Mouse (Mus musculus): Measurements from ENCODE around the gene Trp53tg5. TPM values are rescaled to one million over a fixed set of nuclear protein-coding genes. Genes with fewer than 3 reads are reported as not detected.

Trp53tg5 gene
- polyA plus RNA-seq, 1 experiment from 2014 or later = not detected

DNA sequence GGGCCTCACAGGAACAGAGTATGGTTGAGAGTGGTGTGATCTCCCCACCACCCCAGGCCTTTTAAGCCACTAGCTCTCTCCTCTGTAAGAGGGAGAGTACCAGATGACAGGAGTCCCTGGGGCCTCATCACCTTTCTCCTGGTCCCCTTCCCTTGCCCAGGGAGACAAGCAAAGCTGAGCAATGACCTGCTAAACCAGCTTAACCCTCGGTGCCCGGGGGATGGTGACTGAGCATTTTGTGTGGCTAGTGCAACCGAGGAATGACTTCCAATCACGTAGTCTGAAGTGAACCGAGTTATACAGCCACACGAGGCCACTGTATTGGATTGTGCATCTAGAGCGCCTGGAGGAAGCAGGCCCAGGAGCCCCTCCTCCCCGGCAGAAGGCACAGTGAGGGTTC is 49.1 kb downstream of the Trp53tg5 start:
- Histone ChIP-seq H3K4me2 (replicated peaks) (no peak overlapping the region), H3K27me3 (peaks cover under 1% of the 10 kb centered on the region; the same call in 1 of the 2 replicates), H3K36me3 (no peaks in the 10 kb centered on the region), H3K27ac (no peak overlapping the region), H3K4me3 (no peak overlapping the region), H3K9ac (no peak overlapping the region), H3K4me1 (0 out of 2 replicates have a peak, but pooled peaks cover 2% of the 10 kb centered on the region), H3K9me3 (replicated peaks) (no peaks in the 10 kb centered on the region)
- ATAC-seq (ENCODE audit: low FRiP score) = no peak
- WGBS = 90% methylated on average over 8 of the region's 8 CpGs

DNA sequence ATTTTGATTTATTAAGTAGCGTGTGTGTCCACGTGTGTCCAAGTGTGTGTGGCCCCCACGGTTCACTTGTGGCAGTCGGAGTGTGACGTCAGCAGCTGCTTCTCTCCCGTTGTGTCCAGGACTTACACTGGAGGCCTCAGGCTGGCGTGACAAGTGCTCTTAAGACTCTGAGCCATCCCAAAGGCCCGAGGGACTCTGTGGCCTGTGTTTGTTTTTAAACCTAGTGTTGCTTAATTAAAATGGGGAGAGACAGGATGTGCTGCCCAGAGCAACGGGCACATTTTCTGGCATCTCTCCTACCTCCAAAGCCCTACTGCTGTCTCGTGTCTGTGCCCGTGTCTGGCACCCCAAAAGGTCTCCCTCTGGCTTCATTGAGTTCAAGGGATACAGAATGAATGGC is 50.1 kb downstream of the Trp53tg5 start:
- H3K4me3 ChIP-seq = no peak overlapping the region
- no peak for ATAC-seq (ENCODE audit: low FRiP score)
- no peaks in the 10 kb centered on the region for H3K36me3 ChIP-seq
- H3K9ac ChIP-seq = no peak overlapping the region
- H3K27ac ChIP-seq = no peak overlapping the region
- 87% methylated on average over 11 of the region's 11 CpGs for WGBS
- no peaks in the 10 kb centered on the region for H3K9me3 ChIP-seq (replicated peaks)
- H3K4me1 ChIP-seq = no peaks in the 10 kb centered on the region
- peaks cover 2% of the 10 kb centered on the region; the same call in 1 of the 2 replicates for H3K27me3 ChIP-seq
- H3K4me2 ChIP-seq (replicated peaks) = no peak overlapping the region

DNA sequence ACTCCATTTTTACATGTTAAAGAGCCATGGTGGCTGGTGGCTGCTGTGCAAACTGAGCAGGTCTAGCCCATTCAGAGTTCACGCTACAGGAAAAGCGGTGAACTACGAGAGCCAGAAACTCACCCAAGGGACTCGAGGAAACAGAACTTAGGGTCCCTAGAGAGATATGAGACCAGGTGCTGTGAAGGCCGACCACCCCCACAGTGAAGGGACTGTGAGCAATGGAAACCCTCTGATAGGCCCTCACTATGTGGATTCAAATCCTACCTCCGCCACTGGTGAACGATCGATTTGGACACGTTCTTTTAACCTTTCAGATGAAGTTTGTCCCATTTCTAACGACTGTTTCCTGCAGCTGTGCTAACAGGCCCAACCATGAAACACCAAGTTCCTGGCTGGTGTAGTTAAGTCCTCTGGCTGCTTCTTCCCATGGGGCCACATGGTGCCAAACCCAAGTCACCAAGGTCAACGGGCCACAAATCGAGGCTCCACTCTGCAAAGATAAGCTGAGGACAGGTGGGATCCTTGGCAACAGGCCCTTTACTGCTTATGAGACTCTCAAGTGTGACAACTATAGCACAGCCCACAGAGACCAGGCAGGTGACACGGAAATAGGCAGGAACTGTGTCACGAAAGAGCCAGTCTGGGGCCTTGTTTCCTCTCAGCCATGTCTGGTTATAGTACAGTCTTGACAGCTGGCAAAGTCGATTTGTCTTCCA is 50.7 kb downstream of the Trp53tg5 start:
- WGBS = 88% methylated on average over 15 of the region's 15 CpGs
- ATAC-seq (ENCODE audit: low FRiP score) = no peak
- no peak overlapping the region for H3K9ac ChIP-seq
- no peak overlapping the region for H3K4me2 ChIP-seq (replicated peaks)
- H3K4me1 ChIP-seq = no peaks in the 10 kb centered on the region
- no peaks in the 10 kb centered on the region for H3K36me3 ChIP-seq
- no peak overlapping the region for H3K27ac ChIP-seq
- peaks cover 2% of the 10 kb centered on the region; the same call in 1 of the 2 replicates for H3K27me3 ChIP-seq
- H3K9me3 ChIP-seq (replicated peaks) = no peaks in the 10 kb centered on the region
- H3K4me3 ChIP-seq = no peak overlapping the region

DNA sequence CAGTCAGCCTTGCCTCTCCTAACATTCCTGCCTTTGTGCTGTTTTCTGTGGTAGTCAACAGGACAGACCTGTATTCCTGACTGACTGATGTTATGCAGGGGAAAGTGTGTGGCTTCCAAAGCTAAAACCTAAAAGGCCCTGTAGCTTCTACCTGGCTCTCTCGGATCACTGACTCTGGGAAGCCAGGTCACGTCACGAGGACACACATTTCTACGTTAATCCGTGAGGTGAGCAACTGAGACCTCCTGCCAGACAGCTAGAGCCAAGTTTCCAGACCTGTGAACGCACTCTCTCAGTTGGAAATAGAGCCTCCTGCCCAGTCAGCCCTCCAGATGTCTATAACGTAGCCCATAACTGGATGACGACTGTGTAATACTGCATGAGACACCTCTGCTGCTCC is 51.5 kb downstream of the Trp53tg5 start:
- Histone ChIP-seq H3K4me2 (replicated peaks) (no peak overlapping the region), H3K4me3 (no peak overlapping the region), H3K27me3 (peaks cover 2% of the 10 kb centered on the region; the same call in 1 of the 2 replicates), H3K4me1 (no peaks in the 10 kb centered on the region), H3K27ac (no peak overlapping the region), H3K9ac (no peak overlapping the region), H3K9me3 (replicated peaks) (no peaks in the 10 kb centered on the region), H3K36me3 (no peaks in the 10 kb centered on the region)
- ATAC-seq (ENCODE audit: low FRiP score) = no peak
- WGBS = 87% methylated on average over 8 of the region's 8 CpGs

DNA sequence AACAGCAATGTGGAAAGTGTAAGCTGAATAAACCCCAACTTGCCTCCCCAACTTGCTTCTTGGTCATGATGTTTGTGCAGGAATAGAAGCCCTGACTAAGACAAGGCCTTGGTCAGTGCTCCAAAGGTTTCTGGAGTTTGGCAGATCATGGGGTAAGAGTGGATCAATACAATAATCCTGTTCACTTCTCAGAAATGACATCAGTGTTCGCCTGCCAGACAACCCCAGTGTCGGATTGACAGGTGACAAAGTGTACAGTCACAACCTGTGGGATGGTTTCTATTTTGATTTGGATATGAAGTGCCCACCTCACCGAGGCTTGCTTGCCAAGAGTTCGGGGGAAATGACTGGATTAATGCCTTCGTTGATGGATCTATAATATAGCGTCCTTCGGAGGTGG is 52.2 kb downstream of the Trp53tg5 start:
- Histone ChIP-seq H3K27me3 (peaks cover 2% of the 10 kb centered on the region; the same call in 1 of the 2 replicates), H3K9me3 (replicated peaks) (no peaks in the 10 kb centered on the region), H3K4me2 (replicated peaks) (no peak overlapping the region), H3K4me1 (no peaks in the 10 kb centered on the region), H3K4me3 (no peak overlapping the region), H3K27ac (no peak overlapping the region), H3K9ac (no peak overlapping the region), H3K36me3 (no peaks in the 10 kb centered on the region)
- WGBS = 91% methylated on average over 7 of the region's 7 CpGs
- ATAC-seq (ENCODE audit: low FRiP score) = no peak

Other genes starting within 250 kb of the Trp53tg5 start
- not detected in 2 replicates for gene Svs2, start 235.3 kb downstream of the Trp53tg5 start, polyA plus RNA-seq (2016; fragmentation: Nextera tagmentation; extraction: Ambion mirVana)
- gene Svs3b, start 217.1 kb downstream of the Trp53tg5 start, polyA plus RNA-seq (2016; fragmentation: Nextera tagmentation; extraction: Ambion mirVana) = not detected in 2 replicates
- gene Svs4, start 195.3 kb downstream of the Trp53tg5 start, polyA plus RNA-seq (2016; fragmentation: Nextera tagmentation; extraction: Ambion mirVana) = not detected in 2 replicates
- not detected in 2 replicates for gene Svs3a, start 184.5 kb downstream of the Trp53tg5 start, polyA plus RNA-seq (2016; fragmentation: Nextera tagmentation; extraction: Ambion mirVana)
- not detected in 2 replicates for gene Svs6, start 157.0 kb downstream of the Trp53tg5 start, polyA plus RNA-seq (2016; fragmentation: Nextera tagmentation; extraction: Ambion mirVana)
- not detected in 2 replicates for gene Svs5, start 141.0 kb downstream of the Trp53tg5 start, polyA plus RNA-seq (2016; fragmentation: Nextera tagmentation; extraction: Ambion mirVana)
- gene Slpi, start 84.6 kb downstream of the Trp53tg5 start, polyA plus RNA-seq (2016; fragmentation: Nextera tagmentation; extraction: Ambion mirVana) = 1.2 and 2.0 TPM in 2 replicates
- gene Rbpjl, start 70.6 kb downstream of the Trp53tg5 start, polyA plus RNA-seq (2016; fragmentation: Nextera tagmentation; extraction: Ambion mirVana) = 0.33 and 0.37 TPM in 2 replicates
- 31.5 and 39.5 TPM in 2 replicates for gene Matn4, start 68.6 kb downstream of the Trp53tg5 start, polyA plus RNA-seq (2016; fragmentation: Nextera tagmentation; extraction: Ambion mirVana)
- 17.6 and 18.8 TPM in 2 replicates for gene Sdc4, start 29.8 kb downstream of the Trp53tg5 start, polyA plus RNA-seq (2016; fragmentation: Nextera tagmentation; extraction: Ambion mirVana)
- 65.1 and 71.5 TPM in 2 replicates for gene Sys1, start 16.8 kb downstream of the Trp53tg5 start, polyA plus RNA-seq (2016; fragmentation: Nextera tagmentation; extraction: Ambion mirVana)
- gene Gm20458, start 12.8 kb downstream of the Trp53tg5 start, polyA plus RNA-seq (2016; fragmentation: Nextera tagmentation; extraction: Ambion mirVana) = 1.2 and 5.7 TPM in 2 replicates
- 5.1 and 7.2 TPM in 2 replicates for gene Dbndd2, start 12.4 kb upstream of the Trp53tg5 start, polyA plus RNA-seq (2016; fragmentation: Nextera tagmentation; extraction: Ambion mirVana)
- 48.9 and 53.3 TPM in 2 replicates for gene Pigt, start 23.8 kb upstream of the Trp53tg5 start, polyA plus RNA-seq (2016; fragmentation: Nextera tagmentation; extraction: Ambion mirVana)
- gene Wfdc2, start 88.7 kb upstream of the Trp53tg5 start, polyA plus RNA-seq (2016; fragmentation: Nextera tagmentation; extraction: Ambion mirVana) = 21.0 and 48.2 TPM in 2 replicates
- not detected in 2 replicates for gene Spint3, start 99.7 kb upstream of the Trp53tg5 start, polyA plus RNA-seq (2016; fragmentation: Nextera tagmentation; extraction: Ambion mirVana)
- not detected in 2 replicates for gene Wfdc6a, start 111.7 kb upstream of the Trp53tg5 start, polyA plus RNA-seq (2016; fragmentation: Nextera tagmentation; extraction: Ambion mirVana)
- not detected in 2 replicates for gene Eppin, start 119.9 kb upstream of the Trp53tg5 start, polyA plus RNA-seq (2016; fragmentation: Nextera tagmentation; extraction: Ambion mirVana)
- gene Wfdc6b, start 139.8 kb upstream of the Trp53tg5 start, polyA plus RNA-seq (2016; fragmentation: Nextera tagmentation; extraction: Ambion mirVana) = not detected in 2 replicates
- gene Wfdc8, start 139.9 kb upstream of the Trp53tg5 start, polyA plus RNA-seq (2016; fragmentation: Nextera tagmentation; extraction: Ambion mirVana) = not detected in 2 replicates
- not detected in 2 replicates for gene Wfdc16, start 165.1 kb upstream of the Trp53tg5 start, polyA plus RNA-seq (2016; fragmentation: Nextera tagmentation; extraction: Ambion mirVana)
- gene Wfdc10, start 182.3 kb upstream of the Trp53tg5 start, polyA plus RNA-seq (2016; fragmentation: Nextera tagmentation; extraction: Ambion mirVana) = not detected in 2 replicates
- not detected in 2 replicates for gene Wfdc9, start 182.9 kb upstream of the Trp53tg5 start, polyA plus RNA-seq (2016; fragmentation: Nextera tagmentation; extraction: Ambion mirVana)
- gene Wfdc11, start 200.4 kb upstream of the Trp53tg5 start, polyA plus RNA-seq (2016; fragmentation: Nextera tagmentation; extraction: Ambion mirVana) = not detected in 2 replicates
- gene Wfdc13, start 211.4 kb upstream of the Trp53tg5 start, polyA plus RNA-seq (2016; fragmentation: Nextera tagmentation; extraction: Ambion mirVana) = not detected in 2 replicates
- not detected in 2 replicates for gene Spint4, start 224.8 kb upstream of the Trp53tg5 start, polyA plus RNA-seq (2016; fragmentation: Nextera tagmentation; extraction: Ambion mirVana)
- not detected in 2 replicates for gene Spint5, start 241.6 kb upstream of the Trp53tg5 start, polyA plus RNA-seq (2016; fragmentation: Nextera tagmentation; extraction: Ambion mirVana)

All from hindbrain, embryonic 12.5 days (tissue).